In genomic region chr11:28733877-28734580, GRCm38 (mm10) we compare ENCODE assay signal across 14 mouse cellular contexts.
A peak's percentile ranks its signal among the peaks of the same experiment; 100 is the strongest.
DNase-seq lines count a peak whose midpoint lies in the region; ATAC-seq and TF ChIP-seq lines count a peak whose summit lies in the region.
"Had no signal": no experiment of that assay in that cellular context is flagged by ENCODE, and none has a peak within 500 bp of the region (broad histone marks: within the 10 kb centered on the region; RNA-seq: fewer than 3 reads in every experiment).

No protein-coding gene starts in this region.

- H3K9ac ChIP-seq in forebrain, embryonic 16.5 days (replicated peaks; ENCODE audit: low read depth, low read length) = no peak overlapping the region
- H3K9ac ChIP-seq: heart, embryonic 13.5 days; intestine, embryonic 15.5 days; limb, embryonic 15.5 days had no signal

- no peak overlapping the region for H3K4me3 ChIP-seq in forebrain, embryonic 10.5 days
- H3K4me3 ChIP-seq in forebrain, embryonic 16.5 days (replicated peaks; ENCODE audit: low read length) = no peak overlapping the region
- H3K4me3 ChIP-seq in left cerebral cortex, adult 2 months = no peak overlapping the region
- no peak overlapping the region for H3K4me3 ChIP-seq in midbrain, embryonic 10.5 days
- H3K4me3 ChIP-seq: heart, embryonic 13.5 days; intestine, embryonic 15.5 days; limb, embryonic 15.5 days had no signal

- 20% methylated on average over 3 of the region's 3 CpGs for WGBS in forebrain, embryonic 10.5 days
- WGBS in forebrain, embryonic 16.5 days = 31% methylated on average over 3 of the region's 3 CpGs
- 32% methylated on average over 3 of the region's 3 CpGs for WGBS in midbrain, embryonic 10.5 days

- peak; percentile 51 for TF ChIP-seq CTCF in left cerebral cortex, adult 2 months (IDR thresholded peaks at IDR 0.05)

- 0 out of 2 replicates have a peak overlapping the region, but pooled peaks have one; percentile 68 for H3K27ac ChIP-seq in forebrain, embryonic 10.5 days
- no peak overlapping the region for H3K27ac ChIP-seq in forebrain, embryonic 16.5 days (ENCODE audit: low read length)
- H3K27ac ChIP-seq in left cerebral cortex, adult 2 months = no peak overlapping the region
- peak overlapping the region; percentile 83; the same call in 1 of the 2 replicates for H3K27ac ChIP-seq in midbrain, embryonic 10.5 days (replicated peaks)
- H3K27ac ChIP-seq: heart, embryonic 13.5 days; intestine, embryonic 15.5 days; limb, embryonic 15.5 days had no signal

- no peaks in the 10 kb centered on the region for H3K9me3 ChIP-seq in forebrain, embryonic 10.5 days
- H3K9me3 ChIP-seq in forebrain, embryonic 16.5 days (ENCODE audit: control insufficient read depth, low read length) = no peaks in the 10 kb centered on the region
- H3K9me3 ChIP-seq in midbrain, embryonic 10.5 days (replicated peaks) = no peaks in the 10 kb centered on the region
- H3K9me3 ChIP-seq: heart, embryonic 13.5 days; intestine, embryonic 15.5 days; limb, embryonic 15.5 days had no signal

- H3K27me3 ChIP-seq in forebrain, embryonic 10.5 days (ENCODE audit: poor library complexity, severe bottlenecking) = peaks cover 7% of the 10 kb centered on the region; the same call in 1 of the 2 replicates
- H3K27me3 ChIP-seq in forebrain, embryonic 16.5 days (replicated peaks; ENCODE audit: control insufficient read depth, insufficient read depth, low read length) = no peaks in the 10 kb centered on the region
- peaks cover 52% of the 10 kb centered on the region for H3K27me3 ChIP-seq in midbrain, embryonic 10.5 days (ENCODE audit: low read depth, poor library complexity, severe bottlenecking)
- H3K27me3 ChIP-seq: heart, embryonic 13.5 days; intestine, embryonic 15.5 days; limb, embryonic 15.5 days had no signal

- intact Hi-C loops in left cerebral cortex, adult 2 months (cut with DNase I) = loop anchor here (2.0 to 5.0 kb wide), 2 partner anchors 308 to 359 kb away; no protein-coding TSS in a partner anchor
- intact Hi-C loops in left cerebral cortex, postnatal 10 days (cut with DNase I) = loop anchor here (5.0 to 10.0 kb wide), 2 partner anchors 308 to 401 kb away; partner anchors contain the start of gene Pnpt1

- no peak overlapping the region for H3K4me2 ChIP-seq in forebrain, embryonic 16.5 days (ENCODE audit: low read length)
- H3K4me2 ChIP-seq: intestine, embryonic 15.5 days; limb, embryonic 15.5 days had no signal

- no peak for ATAC-seq in forebrain, embryonic 16.5 days

- H3K36me3 ChIP-seq in forebrain, embryonic 10.5 days (replicated peaks) = no peaks in the 10 kb centered on the region
- H3K36me3 ChIP-seq in forebrain, embryonic 16.5 days (ENCODE audit: control insufficient read depth, insufficient read depth) = no peaks in the 10 kb centered on the region
- no peaks in the 10 kb centered on the region for H3K36me3 ChIP-seq in midbrain, embryonic 10.5 days
- H3K36me3 ChIP-seq: heart, embryonic 13.5 days; intestine, embryonic 15.5 days; limb, embryonic 15.5 days had no signal

- DNase-seq in forebrain, embryonic 10.5 days (ENCODE audit: extremely low spot score, low spot score) = no peak
- DNase-seq in left cerebral cortex, adult 2 months (ENCODE audit: extremely low spot score in 1 of 2, low spot score in 2 of 2) = no peak
- no peak for DNase-seq in left cerebral cortex, postnatal 10 days (ENCODE audit: extremely low spot score in 1 of 2, low spot score in 2 of 2)
- DNase-seq in midbrain, embryonic 10.5 days (ENCODE audit: low spot score) = no peak
- peak; percentile 15 for DNase-seq in telencephalon, adult 2 months (ENCODE audit: low read depth, low spot score)
- DNase-seq in thymus, postnatal 10 days (ENCODE audit: low spot score in 2 of 2) = no peak
- DNase-seq in urinary bladder, postnatal 4 days (ENCODE audit: low spot score in 2 of 2) = no peak
- DNase-seq: adrenal gland, postnatal 25 days; cerebellum, postnatal 25 days; thymus, adult 2 months had no signal

- H3K4me1 ChIP-seq in forebrain, embryonic 10.5 days = peaks cover 45% of the 10 kb centered on the region
- peaks cover 6% of the 10 kb centered on the region for H3K4me1 ChIP-seq in forebrain, embryonic 16.5 days (replicated peaks; ENCODE audit: control insufficient read depth, insufficient read depth, low read length)
- H3K4me1 ChIP-seq in midbrain, embryonic 10.5 days = peaks cover 39% of the 10 kb centered on the region
- H3K4me1 ChIP-seq: intestine, embryonic 15.5 days had no signal

Comparison
In these comparisons a context has a peak if more than half of its experiments do, and no peak if none do; other contexts are left out.
1. H3K27ac ChIP-seq: peak in forebrain, embryonic 10.5 days (single experiment) and midbrain, embryonic 10.5 days (single experiment); none in forebrain, embryonic 16.5 days (single experiment) and left cerebral cortex, adult 2 months (single experiment).